Mouse (Mus musculus): ENCODE measurements around the gene Selenon.
"Not testable (repeated sequence)": the region's sequence is repeated elsewhere in the genome, so short reads cannot be mapped to it uniquely, and the experiment has no call there.

Selenon gene

DNA sequence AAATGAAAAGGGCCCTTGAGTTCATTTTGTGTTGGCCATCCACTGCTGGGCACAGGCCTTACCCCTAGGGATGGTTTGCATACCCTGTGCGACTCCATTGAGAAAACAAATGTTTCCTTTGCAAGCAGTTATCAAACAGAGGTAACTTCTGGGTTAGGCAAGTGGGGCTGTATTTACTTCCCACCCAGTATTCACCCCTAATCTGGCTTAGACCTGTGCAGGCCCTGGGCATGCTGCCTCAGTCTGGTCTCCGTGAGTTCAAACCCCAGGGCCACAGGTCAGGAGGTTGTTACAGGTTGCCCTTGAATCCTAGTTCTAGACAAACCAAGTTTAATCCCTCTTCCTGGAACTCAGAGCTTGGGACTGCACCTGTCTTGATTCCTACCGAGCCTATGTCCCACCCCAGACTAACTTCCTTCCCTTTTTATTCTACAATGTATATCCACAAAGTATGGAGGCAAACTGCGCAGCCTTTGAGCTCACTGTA is 46.6 kb downstream of the Selenon start:
- no peak for DNase-seq

- no peak for DNase-seq
Observed at GRCm38 (mm10) chr4:134503686-134504357, 48.1 kb downstream of the Selenon start.

- no peak for DNase-seq
Observed at GRCm38 (mm10) chr4:134501095-134501494, 50.9 kb downstream of the Selenon start.

- DNase-seq = not testable (repeated sequence)
Observed at GRCm38 (mm10) chr4:134498983-134499382, 53.0 kb downstream of the Selenon start.

DNA sequence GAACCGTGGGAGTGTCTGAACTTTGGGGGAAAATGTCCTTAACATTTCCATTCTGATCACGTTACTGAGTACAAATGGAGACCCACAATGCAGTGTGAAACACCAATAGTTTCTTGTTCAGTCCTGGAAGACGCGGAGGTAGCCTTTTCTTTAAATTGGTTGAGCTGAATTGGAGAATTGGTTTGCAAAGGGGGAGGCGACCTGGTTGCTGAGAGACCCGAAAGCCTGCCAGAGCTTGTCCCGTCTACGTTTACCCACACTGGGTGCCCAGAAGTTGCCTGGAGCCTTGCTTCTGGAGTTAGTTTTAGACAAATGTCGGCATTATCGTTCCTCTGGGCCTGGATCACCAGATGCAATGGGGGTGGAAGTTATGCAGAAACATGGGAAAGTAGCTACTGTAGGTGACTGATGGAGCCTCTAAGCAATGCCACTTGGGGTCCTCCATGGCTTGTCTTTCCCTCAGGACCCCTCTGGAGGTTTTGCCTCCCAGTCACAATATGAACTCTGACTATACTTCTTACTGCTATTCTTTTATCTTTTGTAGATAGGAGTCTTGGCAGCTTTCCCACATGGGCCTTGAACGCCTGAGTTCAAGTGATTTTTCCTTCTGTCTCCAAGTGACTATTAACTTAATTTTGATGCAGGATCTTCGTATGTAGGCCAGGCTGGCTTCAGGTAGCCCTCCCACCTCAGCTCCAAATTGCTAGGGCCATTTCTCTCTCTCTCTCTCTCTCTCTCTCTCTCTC is 53.8 kb downstream of the Selenon start:
- DNase-seq = no peak

DNA sequence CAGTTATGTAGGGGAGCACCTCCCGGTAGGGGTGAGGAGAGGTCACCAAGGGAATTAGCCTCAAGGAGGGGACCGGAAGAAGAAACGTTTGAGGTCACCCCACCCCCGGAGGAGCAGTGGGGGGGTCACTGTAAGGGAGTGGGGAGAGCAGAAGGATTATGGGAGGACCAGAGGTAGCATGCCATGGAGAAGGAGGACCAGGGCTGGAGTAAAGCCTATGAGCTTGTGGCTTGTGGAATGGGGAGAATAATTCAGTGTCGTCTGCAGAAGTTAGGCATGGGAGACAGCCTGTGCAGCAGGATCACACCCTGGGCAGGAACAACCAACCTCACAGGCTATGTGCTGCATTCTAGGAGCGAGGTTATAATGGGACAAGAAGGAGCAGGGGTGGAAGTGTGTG is 54.7 kb downstream of the Selenon start:
- DNase-seq = no peak

DNA sequence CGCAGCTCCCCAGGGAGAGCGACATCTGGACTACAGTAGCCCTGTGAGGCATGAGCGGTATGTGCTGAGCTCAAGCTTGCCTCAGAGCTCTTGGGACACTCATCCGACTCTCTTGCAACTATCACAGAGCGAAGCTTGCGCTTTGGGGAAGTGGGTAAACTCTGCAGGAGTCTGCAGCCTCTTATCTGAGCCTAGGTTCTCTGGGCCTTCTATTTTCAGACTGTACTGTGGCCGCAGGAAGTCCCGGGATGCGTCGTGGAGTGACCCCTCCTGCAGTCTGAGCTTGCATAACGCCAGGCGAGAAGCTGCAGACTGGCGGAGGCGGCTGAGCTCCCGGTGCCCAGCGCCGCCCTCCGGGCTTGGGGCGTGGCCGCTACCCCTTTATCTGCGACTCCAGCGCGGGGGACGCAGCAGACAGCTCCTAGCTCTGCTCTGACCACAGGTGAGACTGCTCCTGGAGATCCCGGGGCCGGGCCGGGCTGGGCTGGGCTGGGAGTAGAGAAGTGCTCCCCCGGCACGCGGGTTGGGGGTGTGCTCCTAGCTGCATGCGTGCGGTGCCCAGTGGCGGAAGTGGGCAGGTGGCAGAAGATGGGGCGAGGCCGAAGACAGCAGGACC is 55.3 kb downstream of the Selenon start, which contains the start of gene Paqr7:
Paqr7 (plus strand) TSS at position 103 of the 616 bp plus-strand sequence.
- DNase-seq = peak; percentile 83

DNA sequence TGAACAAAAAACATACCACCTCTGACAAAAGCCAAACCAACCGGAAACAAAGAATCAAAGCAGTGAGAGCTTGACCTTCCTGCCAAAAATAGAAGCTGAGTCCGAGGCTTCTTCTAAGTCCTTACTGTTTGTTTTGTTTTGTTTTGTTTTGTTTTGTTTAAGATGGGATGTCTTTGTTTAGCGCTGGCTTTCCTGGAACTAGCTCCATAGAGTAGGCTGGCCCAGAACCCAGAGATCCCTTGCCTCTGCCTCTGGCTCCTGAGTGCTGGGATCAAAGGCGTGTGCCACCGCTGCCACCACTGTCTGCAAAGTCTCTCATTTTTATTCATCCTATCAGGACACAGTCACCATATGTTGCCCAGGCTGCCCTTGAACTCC is 56.4 kb downstream of the Selenon start:
- no peak for DNase-seq

DNA sequence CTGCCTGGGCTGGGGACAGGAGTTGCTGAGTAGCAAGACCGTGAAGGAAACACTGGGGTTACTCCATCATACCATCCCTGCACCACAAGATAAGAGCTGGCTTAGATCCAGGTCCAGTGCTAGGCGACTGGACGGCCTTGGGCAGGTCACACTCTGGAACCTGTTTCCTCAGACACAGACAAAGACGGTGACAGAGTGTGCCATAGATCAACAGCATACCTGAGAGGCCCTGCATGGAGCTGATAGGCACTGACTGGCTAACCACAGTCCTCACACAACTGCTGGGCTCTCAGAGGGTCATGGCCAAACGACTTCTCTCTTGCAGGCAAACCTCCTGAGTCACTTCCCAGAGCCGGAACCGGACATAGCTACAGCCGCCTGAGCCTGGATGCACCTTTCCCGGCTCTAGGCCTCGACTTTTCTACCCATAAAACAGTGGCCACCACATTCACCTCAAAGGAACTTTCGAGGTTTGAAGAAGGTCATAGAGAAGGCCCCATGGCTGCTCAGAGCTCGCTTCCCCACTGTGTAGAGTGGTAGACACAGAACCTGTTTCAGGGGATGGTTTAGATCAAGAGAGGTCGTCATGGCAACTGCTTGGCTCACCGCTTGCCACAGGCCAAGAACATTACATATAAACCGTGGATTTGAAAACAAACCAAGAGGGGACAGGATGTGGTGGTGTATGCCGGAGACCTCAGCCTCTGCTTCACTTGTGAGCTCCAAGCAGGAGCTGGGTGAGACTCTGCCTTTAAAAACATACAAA is 57.0 kb downstream of the Selenon start:
- no peak for DNase-seq

DNA sequence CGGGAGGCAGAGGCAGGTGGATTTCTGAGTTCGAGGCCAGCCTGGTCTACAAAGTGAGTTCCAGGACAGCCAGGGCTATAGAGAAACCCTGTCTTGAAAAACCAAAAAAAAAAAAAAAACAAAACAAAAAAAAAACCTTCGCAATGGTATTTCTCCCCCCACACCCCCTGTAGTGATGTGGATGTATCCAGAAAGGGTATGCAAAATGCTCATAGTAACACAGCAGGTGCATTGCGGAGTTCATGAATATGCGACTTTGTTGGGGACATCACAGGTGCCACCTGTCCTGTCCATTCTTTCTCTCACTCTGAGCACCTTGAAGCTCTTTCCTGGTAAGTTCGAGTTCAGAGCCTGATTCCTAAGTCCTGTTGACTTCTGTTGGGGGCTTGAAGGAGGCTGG is 57.8 kb downstream of the Selenon start:
- DNase-seq = not testable (repeated sequence)

DNA sequence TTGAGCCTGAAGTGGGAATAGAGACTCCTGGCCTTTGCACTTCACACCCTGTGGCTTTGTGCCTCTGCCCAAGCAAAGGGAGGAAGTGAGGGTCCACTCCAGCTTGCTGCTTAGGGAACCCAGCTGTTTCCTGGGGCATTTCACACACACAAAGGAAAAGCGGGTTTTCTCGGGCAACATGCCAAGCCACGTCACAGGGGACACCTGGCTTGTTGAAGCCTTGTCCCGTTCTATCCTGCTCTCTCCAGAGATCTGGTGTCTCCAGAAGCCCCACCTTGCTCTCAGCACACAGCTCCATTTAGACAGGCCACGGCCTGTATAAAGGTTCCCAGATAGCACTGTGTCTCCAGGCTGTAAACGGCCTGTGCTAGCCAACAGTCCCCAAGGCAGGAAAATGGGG is 60.2 kb downstream of the Selenon start:
- no peak for DNase-seq

DNA sequence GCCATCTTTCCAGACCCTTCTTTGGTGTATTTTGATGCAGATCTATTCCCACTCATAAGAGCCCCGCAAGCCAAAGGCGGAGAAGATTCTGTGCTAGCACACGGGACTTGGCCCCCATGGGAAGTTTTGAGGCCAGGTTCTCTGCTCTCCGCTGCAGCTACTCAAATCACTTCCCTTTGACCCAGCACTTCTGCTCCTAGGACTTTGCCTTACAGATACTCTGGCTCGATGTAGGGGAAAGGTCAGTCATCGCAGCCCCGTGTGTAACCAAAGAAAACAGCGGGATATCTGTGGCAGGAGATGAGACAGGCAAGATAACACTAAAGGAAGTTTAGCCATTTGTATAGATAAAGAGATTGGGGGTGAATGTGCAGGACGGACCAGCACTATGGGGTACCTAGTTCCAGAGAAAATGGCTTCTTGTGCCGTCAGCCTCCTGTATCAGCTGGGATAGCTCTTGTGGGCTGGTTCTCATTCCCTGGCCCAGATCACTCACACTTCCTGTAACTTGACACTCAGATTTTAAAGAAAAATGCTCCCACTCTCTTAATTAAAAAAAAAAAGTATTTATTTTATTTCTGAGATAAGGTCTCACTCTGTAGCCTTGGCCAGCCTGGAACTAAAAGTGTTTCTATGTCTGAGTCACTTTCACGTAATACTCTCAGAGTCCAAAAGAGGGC is 61.8 kb downstream of the Selenon start:
- no peak for DNase-seq

DNA sequence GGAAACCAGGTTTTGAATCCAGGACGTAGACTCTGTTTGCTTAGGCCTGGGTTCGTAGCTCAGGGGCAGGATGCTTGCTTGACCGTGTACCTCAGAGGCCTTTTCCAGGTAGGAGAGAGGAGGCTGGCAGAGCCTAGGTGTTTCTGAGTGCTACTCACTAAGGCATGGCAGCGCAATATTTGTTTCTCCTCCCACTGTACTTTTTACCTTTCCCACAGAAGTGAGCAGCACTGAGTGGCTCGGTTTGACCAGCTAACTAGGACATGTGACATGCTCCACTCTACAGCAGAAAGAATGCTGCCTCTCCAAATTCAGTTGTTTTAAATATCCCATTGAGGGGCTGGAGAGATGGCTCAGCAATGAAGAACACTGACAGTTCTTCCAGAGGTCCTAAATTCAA is 63.8 kb downstream of the Selenon start:
- no peak for DNase-seq

Data from right cerebral cortex, postnatal 25 days (tissue).